Mouse (Mus musculus) frontal cortex, postnatal 25 days (tissue): Measurements from ENCODE around the gene Ak1.

Experiments
- DNase-seq, 2 experiments: peaks; one replicate each; pipeline ENCODE4 v3.0.0; 2022; ENCODE audit warnings: low spot score in 2 of 2

Gene Ak1

DNA sequence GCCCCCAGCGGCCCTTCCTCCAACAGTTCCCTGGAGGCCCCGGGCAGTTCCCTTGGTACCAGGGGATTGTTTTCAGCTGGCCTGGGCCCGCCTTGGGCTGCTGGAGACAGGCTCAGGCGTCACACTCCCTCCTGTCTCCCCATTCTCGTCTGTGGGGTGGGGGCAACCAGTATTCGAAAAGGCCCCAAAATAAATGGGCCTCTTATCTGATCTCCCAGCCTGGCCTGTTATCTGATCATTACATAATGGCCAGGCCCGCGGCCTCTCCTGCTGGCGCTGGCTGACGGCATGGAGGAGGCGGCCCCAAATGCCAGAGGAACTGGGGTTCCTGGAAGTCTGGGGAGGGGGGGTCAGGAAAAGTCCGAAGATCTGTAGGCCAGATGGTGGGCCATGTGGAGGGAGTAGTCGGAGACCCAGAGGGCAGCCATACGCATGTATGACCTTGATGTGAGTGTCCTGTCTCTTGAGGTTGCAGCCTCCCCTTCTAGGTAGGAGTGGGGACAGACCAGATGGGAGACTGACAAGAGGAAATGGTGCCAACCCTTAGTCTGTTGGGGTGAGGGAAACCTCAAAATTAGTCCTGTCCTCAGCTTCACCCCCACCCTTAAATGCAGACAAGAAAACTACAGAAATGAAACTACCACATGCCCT lies 33.3 kb downstream of the Ak1 start:
- no peak for DNase-seq

DNA sequence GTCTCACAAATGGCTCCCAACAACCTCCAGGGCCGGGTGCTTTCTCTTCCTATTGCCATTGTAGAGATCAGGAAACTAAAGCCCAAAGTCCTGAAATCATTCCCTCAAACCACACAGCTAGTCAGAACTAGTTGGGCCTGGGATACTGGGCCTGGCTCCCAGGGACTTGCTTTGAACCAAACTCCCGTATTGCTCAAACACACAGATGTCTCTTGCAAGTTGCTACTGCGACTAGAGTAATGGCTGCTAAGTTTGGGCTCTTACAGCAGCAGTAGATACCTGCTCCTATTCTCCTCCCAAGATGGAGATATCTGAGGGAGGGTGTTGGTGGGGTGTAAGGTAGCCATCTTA lies 33.8 kb downstream of the Ak1 start:
- no peak for DNase-seq

DNA sequence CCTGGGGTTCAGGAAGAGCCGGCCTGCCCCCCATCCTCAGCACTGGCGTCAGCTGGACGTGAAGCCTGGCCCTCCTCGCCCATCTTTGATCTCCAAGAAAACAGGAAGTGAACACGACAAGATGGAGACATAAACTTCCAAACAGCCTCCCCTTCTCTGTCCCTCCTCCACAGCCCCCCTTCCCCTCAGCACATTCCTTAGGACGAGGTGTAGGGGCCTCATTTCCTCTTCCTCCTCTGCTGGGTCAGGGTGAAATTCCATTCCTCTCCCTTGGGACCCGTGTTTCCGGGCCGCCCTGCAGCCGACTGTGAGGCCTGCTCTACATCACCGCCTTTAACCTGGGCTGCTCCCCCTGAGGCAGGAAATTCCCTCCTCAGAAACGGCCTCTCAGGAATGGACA lies 34.3 kb downstream of the Ak1 start:
- DNase-seq: no peak

DNA sequence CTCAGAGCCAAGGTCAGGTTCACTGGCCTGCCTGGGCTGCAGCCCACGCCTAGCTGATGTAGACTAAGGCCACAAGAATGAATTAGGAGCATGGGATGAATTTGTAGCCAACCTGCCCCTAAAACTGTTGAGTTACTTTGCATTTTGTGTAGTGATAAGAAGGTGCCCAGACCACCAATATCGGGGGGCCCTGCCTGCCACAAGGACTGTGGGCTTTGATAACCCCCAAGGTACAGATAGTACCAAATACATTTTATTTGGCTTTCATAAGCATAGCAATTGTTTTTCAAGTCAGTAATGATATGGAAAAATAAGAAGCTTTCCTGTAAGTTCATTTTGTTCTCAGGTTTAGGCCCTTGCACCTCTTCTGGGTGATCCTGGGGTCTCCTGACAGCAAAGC lies 37.3 kb downstream of the Ak1 start:
- DNase-seq: no peak

DNA sequence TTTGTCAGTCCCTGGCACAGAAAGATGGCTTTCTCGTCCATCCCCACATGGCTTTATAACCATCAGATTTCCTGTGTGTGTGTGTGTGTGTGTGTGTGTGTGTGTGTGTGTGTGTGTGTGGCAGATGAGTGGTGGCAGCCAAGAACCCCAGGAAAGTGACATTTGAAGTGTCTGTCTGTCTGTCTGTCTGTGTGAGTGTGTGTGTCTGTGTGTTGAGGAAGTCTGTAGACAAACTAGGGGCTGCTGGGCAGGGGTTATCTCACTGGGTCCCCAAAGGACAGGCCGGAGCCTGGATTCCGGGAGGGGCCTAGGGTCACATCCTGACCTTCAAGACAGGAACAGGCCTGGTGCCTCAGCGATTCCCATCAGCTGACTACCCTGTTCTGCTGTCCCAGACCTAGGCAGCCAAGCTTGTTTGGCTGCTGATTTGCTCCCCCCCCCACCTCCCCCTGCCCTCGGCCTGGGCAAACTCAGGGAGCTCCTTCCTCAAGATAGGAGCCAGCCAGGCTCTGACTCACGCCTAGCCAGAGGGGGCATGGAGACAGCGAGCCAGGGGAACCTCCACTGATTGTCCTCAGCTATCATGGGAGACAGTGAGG lies 40.0 kb downstream of the Ak1 start:
- no peak for DNase-seq

DNA sequence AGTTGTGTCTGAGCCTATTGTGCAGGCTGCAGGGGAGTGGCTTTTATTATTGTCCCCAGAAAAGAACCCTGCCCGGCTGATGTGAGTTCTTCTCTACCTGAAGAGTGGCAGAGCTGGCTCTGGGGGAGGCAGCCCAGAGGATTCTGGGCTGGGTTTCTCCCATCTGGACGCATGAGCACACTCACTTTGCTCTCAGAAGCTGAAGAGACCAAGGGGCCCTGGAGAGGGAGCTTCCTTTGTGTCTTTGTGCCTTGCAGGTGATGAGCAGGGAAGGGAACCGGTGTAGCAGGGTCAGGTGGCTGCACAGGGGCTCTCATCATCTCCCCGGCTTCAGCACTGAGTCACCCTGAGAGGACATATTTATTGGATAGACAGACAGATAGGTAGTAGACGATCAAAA lies 40.7 kb downstream of the Ak1 start:
- no peak for DNase-seq

DNA sequence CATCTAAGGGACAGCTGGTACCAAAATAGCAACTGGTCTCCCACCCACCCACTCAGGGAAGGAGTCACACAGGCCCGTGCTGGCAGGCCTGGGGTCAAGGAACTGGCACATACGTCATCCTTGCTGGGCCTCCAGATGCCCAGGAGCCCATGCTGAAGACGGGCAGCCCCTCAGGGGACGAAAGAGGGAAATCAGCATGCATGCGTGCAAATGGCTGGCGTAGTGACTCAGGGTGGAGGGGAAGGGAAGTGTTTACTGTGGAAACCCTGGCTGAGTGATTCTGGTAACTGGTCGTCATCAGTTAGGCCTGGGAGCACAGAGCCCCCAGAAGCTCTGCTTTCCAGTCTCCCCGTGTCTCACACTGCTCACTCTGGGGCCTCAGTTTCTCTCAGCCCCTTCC lies 43.8 kb downstream of the Ak1 start:
- DNase-seq: no peak

DNA sequence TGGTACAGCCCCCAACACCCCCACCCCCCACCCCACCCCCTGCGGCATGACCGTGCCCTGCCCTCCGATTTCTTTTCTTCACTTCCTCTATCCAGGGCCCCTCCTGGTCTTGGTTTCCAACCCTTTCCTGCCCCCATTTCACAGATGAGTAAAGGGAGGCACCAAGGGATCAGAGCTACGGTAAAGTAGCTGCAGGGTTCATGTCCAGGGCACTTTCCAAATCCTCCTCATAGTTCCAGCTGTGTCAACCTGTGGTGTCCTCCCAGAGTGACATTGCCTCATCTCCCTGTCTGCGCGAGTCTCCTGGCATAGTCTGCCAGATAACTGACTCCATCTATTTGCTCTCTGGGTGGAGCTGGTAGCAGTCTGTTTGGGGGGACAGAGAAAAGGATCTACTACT lies 44.3 kb downstream of the Ak1 start:
- no peak for DNase-seq

DNA sequence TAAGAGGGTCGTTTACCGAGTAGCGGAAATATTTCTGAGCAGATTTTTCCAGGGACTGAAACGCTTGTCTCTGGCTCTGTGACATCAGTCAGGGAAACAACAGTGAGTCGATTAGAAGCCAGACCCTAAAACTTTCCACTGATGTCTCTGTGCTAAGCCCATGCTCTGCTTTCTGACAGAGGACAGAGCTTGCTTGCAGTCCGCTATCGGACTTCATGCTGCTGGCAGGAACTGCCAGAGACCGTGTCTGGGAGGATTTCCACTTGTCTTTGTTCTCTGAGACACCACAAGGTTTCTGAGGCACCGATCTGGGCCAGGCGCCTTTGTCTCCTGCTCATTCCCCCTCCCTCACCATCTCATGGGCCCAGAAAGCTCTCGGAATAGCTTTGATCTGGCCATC lies 46.2 kb downstream of the Ak1 start:
- DNase-seq: no peak

DNA sequence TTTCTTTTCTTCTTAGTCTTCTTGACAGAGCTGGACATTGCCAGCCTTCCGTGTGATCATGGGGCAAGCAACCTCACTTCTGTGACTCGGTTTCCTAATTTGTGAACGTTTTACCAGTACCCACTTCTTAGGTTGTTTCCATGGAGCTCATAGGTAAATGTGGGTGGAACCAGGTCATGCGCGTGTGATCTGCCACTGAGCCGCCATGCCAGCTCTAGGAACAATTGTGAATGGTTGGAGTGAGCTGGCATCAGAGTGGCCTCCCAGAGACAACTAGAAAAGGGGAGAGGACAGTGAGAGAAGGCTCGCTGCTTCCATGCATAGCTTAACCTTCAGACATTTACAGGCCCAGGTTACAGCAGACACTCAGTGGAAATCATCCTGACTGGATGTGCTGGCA lies 46.6 kb downstream of the Ak1 start:
- DNase-seq: no peak

DNA sequence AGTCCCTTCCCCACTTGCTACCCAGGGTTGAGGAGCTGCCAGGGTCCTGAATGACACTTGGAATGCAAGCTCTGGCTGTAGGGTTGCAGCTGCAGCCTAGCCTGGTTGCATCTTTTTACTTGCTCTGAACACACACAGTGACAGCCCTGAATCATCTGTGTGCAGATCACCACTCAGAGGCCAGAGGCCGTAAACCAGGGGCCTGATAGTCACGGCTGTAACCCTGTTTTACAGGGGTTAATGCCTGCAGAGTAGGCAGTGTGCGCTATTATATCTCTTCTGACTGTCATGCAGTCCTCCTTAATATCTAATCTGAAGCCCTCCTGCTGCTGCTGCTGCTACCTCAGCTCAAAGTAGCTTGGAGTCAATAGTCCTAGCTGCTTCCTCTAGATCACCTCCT lies 48.3 kb downstream of the Ak1 start:
- DNase-seq: no peak

DNA sequence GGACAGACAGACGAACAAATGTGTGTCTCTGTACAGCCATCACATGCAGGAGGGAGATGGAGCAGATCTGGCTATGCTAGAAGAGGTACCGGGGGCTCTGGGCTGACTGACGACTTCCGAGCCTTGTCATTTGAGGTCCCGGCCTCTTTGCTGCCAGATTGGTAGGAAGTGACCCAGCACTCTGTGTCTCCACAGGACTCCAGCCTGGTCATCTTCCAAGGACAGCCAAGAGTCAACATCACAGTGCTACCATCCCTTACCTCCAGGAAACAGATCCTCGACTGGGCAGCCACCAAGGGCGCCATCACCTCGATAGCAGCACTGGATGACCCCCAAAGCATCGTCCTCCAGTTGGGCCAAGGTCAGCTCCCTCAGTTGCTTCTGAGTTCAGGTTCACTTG lies 49.6 kb downstream of the Ak1 start:
- no peak for DNase-seq

DNA sequence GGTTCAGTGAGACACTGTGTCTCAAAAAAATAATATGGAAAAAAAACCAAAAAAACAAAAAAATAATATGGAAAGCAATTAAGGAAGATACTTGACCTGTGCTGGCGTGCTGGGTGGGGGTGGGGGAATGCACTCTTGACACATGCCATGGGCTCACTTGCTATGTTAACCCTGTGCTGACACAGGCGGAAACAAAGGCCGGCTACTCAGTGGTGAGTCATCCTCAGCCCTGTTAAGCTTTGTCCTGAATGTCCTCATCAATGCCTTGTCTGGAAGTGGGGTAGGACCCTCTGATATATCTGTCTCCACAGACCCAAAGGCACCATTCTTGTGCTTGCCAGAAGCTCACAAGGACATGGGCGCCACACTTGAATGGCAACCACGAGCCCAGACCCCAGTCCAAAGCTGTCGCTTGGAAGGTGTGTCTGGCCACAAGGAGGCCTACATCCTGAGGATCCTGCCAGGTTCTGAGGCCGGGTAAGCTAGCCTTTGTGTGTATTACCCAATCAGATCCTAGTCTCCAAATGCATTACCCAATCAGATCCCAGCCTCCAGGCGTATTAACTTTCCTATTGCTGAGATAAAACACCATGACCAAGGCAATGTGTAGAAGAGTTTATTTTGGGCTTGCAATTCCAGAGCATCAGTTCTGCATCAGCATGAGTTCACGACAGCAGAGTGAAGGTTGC lies 50.5 kb downstream of the Ak1 start:
- DNase-seq: no peak

DNA sequence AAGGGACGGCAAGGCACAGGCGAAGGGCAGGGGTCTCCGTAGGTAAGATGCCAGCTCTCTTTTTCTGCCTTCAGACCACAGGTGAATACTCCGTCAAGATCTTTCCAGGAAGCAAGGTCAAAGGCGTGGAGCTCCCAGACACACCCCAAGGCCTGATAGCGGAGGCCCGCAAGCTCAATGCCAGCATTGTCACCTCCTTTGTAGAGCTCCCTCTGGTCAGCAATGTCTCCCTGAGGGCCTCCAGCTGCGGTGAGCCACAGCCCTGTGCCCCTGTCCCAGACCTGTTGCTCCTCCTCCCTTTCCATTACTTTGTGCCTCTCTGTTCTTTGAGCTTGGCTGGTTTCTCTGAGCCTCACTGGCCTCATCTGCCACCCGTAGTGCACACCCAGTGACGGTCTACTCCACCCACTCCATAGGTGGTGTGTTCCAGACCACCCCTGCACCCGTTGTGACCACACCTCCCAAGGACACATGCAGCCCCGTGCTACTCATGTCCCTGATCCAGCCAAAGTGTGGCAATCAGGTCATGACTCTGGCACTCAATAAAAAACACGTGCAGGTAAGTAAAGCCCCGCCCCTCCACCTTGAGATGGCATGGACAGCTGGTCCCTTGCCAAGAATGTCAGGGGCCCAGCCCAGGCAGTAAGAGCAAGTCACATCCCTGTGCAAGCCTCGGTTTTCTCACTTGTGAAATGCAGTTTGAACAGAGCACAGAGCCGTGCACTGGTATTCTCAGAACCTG lies 51.8 kb downstream of the Ak1 start:
- DNase-seq: no peak

DNA sequence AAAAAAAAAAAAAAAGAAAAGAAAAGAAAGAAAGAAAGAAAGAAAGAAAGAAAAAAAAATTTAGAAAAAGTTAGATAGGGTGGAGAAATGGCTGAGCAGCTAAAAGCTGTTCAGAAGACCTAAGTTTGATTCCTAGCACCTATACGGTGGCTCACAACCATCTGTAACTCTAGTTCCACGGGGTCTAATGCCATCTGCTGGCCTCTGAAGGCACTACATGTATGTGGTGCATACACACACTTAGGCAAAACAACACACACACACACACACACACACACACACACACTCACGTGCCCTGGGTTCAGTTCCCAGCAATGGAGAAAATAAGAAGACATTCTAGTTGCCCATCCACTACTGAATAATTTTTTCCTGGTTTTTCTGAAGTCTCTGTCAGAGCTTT lies 55.3 kb downstream of the Ak1 start:
- DNase-seq: no peak

DNA sequence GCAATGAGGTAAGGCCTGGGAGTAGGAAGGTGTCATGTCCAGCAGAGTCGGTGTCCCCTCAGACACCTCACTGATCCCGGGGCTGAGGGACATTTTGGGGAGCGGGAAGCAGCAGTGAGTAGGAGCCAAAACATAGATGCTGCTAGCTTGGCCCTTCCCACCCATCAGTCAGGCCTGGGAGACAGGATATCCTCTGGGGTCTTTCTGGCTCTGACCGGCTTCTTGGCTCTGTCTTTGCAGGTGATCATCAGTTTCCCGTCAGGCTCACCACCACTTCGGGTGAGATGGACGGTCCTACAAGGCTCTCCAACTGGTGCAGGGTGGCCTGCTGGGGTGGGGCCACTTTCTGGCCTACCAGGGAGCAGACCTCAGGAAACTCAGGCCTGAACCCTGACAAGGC lies 56.1 kb downstream of the Ak1 start:
- no peak for DNase-seq

DNA sequence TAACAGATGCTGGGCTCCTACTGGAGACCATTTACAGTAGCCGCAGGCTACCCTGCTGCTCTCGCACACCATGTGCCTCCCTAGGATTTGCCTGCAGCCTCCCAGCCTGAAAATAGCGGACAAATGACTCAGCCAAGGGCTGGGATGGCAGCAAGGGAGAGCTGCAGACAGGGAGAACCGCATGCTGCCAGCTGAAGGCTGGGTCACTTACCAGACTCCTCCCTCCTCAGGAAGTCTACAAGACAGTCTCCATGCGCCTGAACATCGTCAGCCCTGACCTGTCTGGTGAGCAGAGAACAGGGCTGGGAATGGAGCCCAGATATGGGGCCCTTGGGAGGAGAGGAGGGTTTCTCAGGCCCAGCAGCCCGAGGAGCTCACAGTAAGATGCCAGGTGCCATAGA lies 58.5 kb downstream of the Ak1 start:
- DNase-seq: peak in 1 of 2 experiments; percentile 40

DNA sequence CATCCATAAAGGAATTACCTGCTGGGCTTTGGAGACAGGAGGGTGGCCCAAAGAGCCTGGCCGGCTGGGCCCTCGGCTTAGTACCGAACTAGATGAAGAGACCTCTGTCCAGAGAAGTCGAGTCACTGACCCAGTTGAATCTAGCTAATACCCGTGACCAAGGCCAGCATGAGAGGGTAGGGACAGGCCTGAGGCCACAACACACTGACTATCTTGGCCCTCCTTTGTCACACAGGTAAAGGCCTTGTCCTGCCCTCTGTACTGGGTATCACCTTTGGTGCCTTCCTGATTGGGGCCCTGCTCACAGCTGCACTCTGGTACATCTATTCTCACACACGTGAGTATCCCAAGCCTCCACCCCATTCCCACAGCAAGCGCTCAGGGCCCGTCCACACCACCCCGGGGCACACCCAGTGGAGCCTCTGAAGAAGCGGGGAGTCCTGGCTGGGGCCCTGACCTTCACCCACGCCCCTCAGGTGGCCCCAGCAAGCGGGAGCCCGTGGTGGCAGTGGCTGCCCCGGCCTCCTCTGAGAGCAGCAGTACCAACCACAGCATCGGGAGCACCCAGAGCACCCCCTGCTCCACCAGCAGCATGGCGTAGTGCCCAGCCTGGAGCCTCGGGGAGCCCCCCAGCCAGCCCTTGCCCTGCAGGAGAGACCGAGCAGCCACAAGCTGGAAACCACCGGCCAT lies 59.5 kb downstream of the Ak1 start:
- no peak for DNase-seq

DNA sequence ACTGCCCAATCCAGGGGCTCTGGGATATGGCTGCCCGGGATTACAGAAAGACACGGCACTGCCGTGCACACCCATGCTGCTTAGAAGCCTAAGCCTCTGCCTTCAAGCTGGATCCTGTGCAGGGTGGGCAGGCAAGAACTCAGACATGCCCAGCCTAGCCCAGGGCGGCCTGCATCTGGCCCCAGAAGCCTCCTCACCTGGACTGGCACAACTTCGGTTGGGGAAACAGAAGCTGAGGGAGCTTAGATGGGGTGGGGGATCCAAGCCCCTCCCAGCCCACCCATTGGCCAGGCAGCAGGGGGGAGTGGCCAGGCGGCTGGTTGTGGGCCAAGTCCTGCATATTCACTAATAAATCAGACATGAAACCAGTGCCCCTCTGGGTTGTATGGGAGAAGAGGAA lies 60.2 kb downstream of the Ak1 start:
- DNase-seq: no peak

DNA sequence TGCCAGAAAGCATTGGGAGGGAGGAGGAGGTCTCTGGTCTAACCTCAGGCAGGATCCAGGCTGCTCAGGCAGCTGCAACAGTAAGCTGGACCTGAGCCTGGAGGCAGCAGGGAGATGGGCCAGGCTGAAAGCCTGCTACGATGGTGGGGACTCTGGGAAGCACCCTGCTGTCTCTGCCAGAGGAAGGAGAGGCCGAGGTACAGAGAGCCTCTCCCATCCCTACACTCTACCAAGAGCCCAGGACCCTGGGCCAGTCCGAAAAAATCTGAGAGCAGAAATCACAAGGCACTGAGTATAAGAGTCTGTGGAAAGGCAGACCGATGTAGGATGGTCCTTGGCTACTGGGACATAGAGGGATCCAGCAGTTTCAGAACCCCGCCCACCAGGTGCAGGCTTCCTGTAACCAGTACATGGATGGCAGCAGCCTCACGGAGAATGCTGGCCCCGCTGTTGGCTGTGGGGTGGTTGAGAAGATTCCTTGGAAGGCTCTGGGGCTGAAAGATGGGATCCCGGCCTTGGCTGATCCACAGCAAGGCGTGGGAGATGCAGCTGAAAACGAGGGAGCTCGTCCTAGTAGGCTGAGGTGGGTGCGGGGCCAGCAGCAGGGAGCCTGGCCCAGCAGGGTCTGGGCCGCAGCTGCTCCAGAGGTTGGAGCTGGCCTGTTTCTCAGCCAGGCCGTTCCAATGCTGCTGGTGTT lies 61.3 kb downstream of the Ak1 start:
- no peak for DNase-seq

DNA sequence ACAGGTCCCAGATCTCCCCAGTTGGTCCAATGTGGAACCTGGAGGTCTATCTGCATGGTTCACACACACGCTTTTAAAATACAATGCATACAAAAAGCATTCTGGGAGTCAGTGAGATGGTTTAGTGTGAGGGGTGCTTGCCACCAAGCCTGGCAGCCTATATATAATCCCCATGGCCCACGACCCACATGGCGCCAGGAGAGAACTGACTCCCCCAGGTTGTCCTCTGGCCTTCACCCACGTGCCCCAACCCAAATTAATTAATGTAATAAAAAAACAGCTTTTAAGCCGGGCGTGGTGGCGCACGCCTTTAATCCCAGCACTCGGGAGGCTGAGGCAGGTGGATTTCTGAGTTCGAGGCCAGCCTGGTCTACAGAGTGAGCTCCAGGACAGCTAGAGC lies 62.1 kb downstream of the Ak1 start:
- DNase-seq: no peak
